Mouse (Mus musculus) lung, adult 2 months (tissue): ENCODE data around the gene Gabarap.

Source experiments
- CTCF ChIP-seq: fragments of 200-500 bp; IDR thresholded peaks from 2 replicates; pipeline ENCODE4 v1.5.1; 2011; ENCODE audit warnings: mild to moderate bottlenecking, low read length, control low read depth; ENCODE audit not compliant: insufficient read depth
- POLR2A ChIP-seq: fragments of 200-500 bp; IDR thresholded peaks from 2 replicates; pipeline ENCODE4 v1.6.1; 2011; ENCODE audit warnings: low read depth, mild to moderate bottlenecking, control low read depth, low read length, borderline replicate concordance; ENCODE audit errors: extremely low read depth

GRCm38 (mm10) chr11:70029130-70029801 is 38.3 kb downstream of the Gabarap start:
- TF ChIP-seq CTCF = no peak
- no peak for TF ChIP-seq POLR2A
